Mouse (Mus musculus): ENCODE measurements around the gene Haus5. TPM values are rescaled to one million over a fixed set of nuclear protein-coding genes. Genes with fewer than 3 reads are reported as not detected.

Gene Haus5
- polyA plus RNA-seq, 1 experiment from 2014 or later, result 38.3 TPM

DNA sequence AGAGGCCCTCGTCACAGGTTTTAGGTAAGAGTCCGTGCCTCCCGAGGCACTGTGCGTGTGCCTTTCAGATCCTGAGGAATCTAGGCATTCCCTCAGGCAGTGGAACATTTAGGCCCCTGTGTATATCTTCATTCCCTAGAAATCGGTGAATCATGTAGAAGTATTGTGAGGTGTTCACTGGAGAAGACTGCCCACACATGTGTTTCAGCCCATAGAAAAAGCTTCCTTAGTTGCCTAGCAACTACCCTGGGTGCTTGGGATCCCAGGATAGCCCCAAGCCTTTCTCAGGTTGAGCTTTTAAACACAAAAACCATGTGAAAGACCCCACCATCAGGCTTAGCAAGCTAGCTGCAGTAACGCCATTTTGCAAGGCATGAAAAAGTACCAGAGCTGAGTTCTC, 23.5 kb upstream of the Haus5 start:
- Histone ChIP-seq H3K4me2 (replicated peaks; ENCODE audit: low read depth) (no peak overlapping the region), H3K36me3 (ENCODE audit: control insufficient read depth, insufficient read depth) (no peaks in the 10 kb centered on the region), H3K9ac (ENCODE audit: low read depth, low read length) (no peak overlapping the region), H3K27ac (ENCODE audit: low read depth, low read length) (no peak overlapping the region), H3K4me3 (ENCODE audit: low read depth, low read length) (no peak overlapping the region), H3K9me3 (ENCODE audit: control insufficient read depth) (no peaks in the 10 kb centered on the region), H3K4me1 (replicated peaks; ENCODE audit: control insufficient read depth, insufficient read depth, low read length) (0 out of 2 replicates have a peak, but pooled peaks cover 2% of the 10 kb centered on the region), H3K27me3 (replicated peaks; ENCODE audit: control insufficient read depth, insufficient read depth, low read length) (no peaks in the 10 kb centered on the region)
- TF ChIP-seq CTCF (IDR thresholded peaks at IDR 0.05; ENCODE audit: low read depth), result no peak
- 72% methylated on average over 6 of the region's 6 CpGs for WGBS
- no peak for ATAC-seq

DNA sequence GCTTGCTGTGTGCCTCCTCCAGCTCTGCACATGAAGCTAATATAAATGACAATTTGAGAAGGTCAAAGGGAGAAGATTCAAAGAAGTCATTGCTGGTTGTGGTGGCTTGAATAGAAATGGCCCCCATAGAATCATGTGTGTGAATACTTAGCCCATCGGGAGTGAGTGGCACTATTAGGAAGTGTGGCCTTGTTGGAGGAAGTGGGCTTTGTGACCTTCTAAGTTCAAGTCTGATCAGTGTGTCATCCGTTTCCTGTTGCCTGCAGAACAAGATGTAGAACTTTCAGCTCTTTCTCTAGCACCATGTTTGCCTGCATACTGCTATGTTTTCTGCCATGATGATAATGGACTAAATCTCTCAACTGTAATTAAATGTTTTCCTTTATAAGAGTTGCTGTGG, 18.6 kb upstream of the Haus5 start:
- Histone ChIP-seq H3K27ac (ENCODE audit: low read depth, low read length) (no peak overlapping the region), H3K36me3 (ENCODE audit: control insufficient read depth, insufficient read depth) (no peaks in the 10 kb centered on the region), H3K4me2 (replicated peaks; ENCODE audit: low read depth) (no peak overlapping the region), H3K4me1 (replicated peaks; ENCODE audit: control insufficient read depth, insufficient read depth, low read length) (0 out of 2 replicates have a peak, but pooled peaks cover 2% of the 10 kb centered on the region), H3K4me3 (ENCODE audit: low read depth, low read length) (no peak overlapping the region), H3K9me3 (ENCODE audit: control insufficient read depth) (no peaks in the 10 kb centered on the region), H3K9ac (ENCODE audit: low read depth, low read length) (no peak overlapping the region), H3K27me3 (replicated peaks; ENCODE audit: control insufficient read depth, insufficient read depth, low read length) (no peaks in the 10 kb centered on the region)
- 83% methylated on average over 2 of the region's 2 CpGs for WGBS
- TF ChIP-seq CTCF (IDR thresholded peaks at IDR 0.05; ENCODE audit: low read depth), result no peak
- no peak for ATAC-seq

DNA sequence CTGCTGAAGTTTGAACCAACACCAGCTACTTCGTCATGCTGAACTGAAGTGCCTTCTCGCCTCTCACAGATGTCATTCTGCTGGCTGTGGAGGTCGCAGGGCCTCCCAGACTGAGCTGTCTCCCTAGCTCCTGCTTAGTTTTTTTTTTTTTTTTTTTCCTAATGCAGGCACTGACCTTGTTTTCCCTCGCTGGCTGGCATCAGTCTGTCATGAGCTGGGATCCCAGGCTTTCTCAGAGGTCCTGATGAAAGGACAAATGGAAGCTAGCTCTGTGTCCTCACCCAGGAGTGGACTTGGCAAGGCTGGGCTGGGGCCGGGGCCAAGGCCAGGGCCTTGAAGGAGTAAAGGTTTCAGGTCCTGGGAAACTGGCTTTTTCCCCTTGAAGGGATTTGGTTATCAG, 17.1 kb upstream of the Haus5 start:
- Histone ChIP-seq H3K9ac (ENCODE audit: low read depth, low read length) (no peak overlapping the region), H3K9me3 (ENCODE audit: control insufficient read depth) (no peaks in the 10 kb centered on the region), H3K27me3 (replicated peaks; ENCODE audit: control insufficient read depth, insufficient read depth, low read length) (no peaks in the 10 kb centered on the region), H3K4me2 (replicated peaks; ENCODE audit: low read depth) (no peak overlapping the region), H3K36me3 (ENCODE audit: control insufficient read depth, insufficient read depth) (no peaks in the 10 kb centered on the region), H3K4me3 (ENCODE audit: low read depth, low read length) (no peak overlapping the region), H3K27ac (ENCODE audit: low read depth, low read length) (no peak overlapping the region), H3K4me1 (replicated peaks; ENCODE audit: control insufficient read depth, insufficient read depth, low read length) (no peaks in the 10 kb centered on the region)
- 64% methylated on average over 5 of the region's 5 CpGs for WGBS
- no peak for ATAC-seq
- no peak for TF ChIP-seq CTCF (IDR thresholded peaks at IDR 0.05; ENCODE audit: low read depth)

DNA sequence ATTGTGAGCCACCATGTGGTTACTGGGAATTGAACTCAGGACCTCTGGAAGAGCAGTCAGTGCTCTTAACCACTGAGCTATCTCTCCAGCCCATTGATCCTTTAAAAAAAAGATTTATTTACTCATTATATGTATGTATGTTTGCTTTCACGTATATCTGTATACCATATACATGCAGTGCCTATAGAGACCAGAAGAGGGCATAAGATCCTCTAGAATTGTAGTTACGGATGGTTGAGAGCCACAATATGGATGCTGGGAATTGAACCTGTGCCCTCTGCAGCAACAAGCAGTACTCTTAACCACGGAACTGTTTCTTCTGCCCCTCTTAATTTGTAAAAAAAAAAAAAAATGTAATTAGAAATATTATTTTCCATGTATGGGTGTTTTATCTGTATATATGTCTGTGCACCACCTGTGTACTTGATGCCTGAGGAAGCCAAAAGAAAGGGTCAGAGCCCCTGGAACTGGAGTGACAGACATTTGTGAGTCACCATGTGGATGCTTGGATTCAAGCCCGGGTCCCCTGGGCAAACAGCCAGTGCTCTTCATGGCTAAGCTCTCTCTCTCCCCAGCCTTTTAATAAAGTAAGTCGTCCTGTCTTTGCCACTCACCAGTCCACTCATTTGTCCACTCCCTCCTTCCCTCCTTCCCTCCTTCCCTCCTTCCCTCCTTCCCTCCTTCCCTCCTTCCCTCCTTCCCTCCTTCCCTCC, 13.6 kb upstream of the Haus5 start:
- Histone ChIP-seq H3K27ac (ENCODE audit: low read depth, low read length) (no peak overlapping the region), H3K27me3 (replicated peaks; ENCODE audit: control insufficient read depth, insufficient read depth, low read length) (no peaks in the 10 kb centered on the region), H3K4me2 (replicated peaks; ENCODE audit: low read depth) (no peak overlapping the region), H3K36me3 (ENCODE audit: control insufficient read depth, insufficient read depth) (no peaks in the 10 kb centered on the region), H3K4me3 (ENCODE audit: low read depth, low read length) (no peak overlapping the region), H3K9me3 (ENCODE audit: control insufficient read depth) (no peaks in the 10 kb centered on the region), H3K4me1 (replicated peaks; ENCODE audit: control insufficient read depth, insufficient read depth, low read length) (no peaks in the 10 kb centered on the region), H3K9ac (ENCODE audit: low read depth, low read length) (no peak overlapping the region)
- WGBS, result 65% methylated on average over 5 of the region's 5 CpGs
- TF ChIP-seq CTCF (IDR thresholded peaks at IDR 0.05; ENCODE audit: low read depth), result peak; percentile 45
- ATAC-seq, result no peak

DNA sequence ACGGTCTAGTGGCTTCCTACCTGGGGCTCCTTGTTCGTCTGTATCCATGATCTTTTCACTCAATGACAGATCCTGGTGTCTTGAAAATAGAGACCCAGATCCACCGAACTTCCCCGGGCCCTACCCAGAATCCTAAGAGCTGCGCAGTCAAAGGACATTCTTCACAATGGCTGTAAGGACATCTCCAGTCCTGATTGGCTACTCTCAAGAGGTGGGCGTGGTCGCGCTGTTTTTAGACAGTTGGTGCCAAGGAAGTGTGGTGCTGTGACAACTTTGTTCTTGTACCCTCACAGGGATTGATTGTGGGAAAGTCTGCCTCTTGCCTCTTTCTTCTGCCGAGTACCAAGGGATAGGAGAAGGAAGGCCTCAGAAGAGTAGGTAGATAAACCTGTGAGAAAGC, 6.7 kb upstream of the Haus5 start, which contains the start of gene Pmis2:
Pmis2 (minus strand) TSS at position 126 of the 400 bp plus-strand sequence.
- ATAC-seq, result no peak
- Histone ChIP-seq H3K4me2 (replicated peaks; ENCODE audit: low read depth) (no peak within 1 kb of the TSS), H3K4me3 (ENCODE audit: low read depth, low read length) (no peak within 1 kb of the TSS), H3K27me3 (replicated peaks; ENCODE audit: control insufficient read depth, insufficient read depth, low read length) (no peaks in the 10 kb centered on the region), H3K9me3 (ENCODE audit: control insufficient read depth) (no peaks in the 10 kb centered on the region), H3K9ac (ENCODE audit: low read depth, low read length) (no peak within 1 kb of the TSS), H3K36me3 (ENCODE audit: control insufficient read depth, insufficient read depth) (no peaks in the 10 kb centered on the region), H3K4me1 (replicated peaks; ENCODE audit: control insufficient read depth, insufficient read depth, low read length) (no peaks in the 10 kb centered on the region), H3K27ac (ENCODE audit: low read depth, low read length) (no peak within 1 kb of the TSS)
- no peak for TF ChIP-seq CTCF (IDR thresholded peaks at IDR 0.05; ENCODE audit: low read depth)
- WGBS, result 70% methylated on average over 9 of the region's 9 CpGs

DNA sequence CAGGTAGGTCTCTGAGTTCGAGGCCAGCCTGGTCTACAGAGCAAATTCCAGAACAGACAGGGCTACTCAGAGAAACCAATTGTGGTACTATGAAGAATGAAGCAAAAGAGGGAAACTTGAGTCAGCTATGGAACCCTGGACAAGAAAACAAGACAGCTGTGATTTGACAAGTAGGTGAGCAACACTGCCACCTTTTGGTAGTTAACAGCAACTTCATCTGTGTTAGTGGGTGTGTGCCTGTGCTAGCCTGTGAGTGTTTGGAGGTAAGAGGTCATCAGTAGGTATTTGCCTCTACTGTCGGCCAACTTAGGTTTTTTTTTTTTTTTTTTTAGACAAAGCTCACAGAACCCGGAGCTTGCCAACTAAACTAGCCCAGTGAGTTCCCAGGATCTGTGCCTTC, 4.4 kb upstream of the Haus5 start:
- H3K4me1 ChIP-seq (replicated peaks; ENCODE audit: control insufficient read depth, insufficient read depth, low read length), result 0 out of 2 replicates have a peak, but pooled peaks cover 6% of the 10 kb centered on the region
- H3K36me3 ChIP-seq (ENCODE audit: control insufficient read depth, insufficient read depth), result no peaks in the 10 kb centered on the region
- 37% methylated on average over 3 of the region's 3 CpGs for WGBS
- no peaks in the 10 kb centered on the region for H3K9me3 ChIP-seq (ENCODE audit: control insufficient read depth)
- no peaks in the 10 kb centered on the region for H3K27me3 ChIP-seq (replicated peaks; ENCODE audit: control insufficient read depth, insufficient read depth, low read length)
- no peak overlapping the region for H3K4me3 ChIP-seq (ENCODE audit: low read depth, low read length)
- TF ChIP-seq CTCF (IDR thresholded peaks at IDR 0.05; ENCODE audit: low read depth), result peak; percentile 72
- H3K9ac ChIP-seq (ENCODE audit: low read depth, low read length), result no peak overlapping the region
- no peak overlapping the region for H3K27ac ChIP-seq (ENCODE audit: low read depth, low read length)
- no peak overlapping the region for H3K4me2 ChIP-seq (replicated peaks; ENCODE audit: low read depth)
- ATAC-seq, result no peak

Data from intestine, postnatal 0 days (tissue).